Mouse (Mus musculus): ENCODE measurements around the gene Zmat5. TPM values are rescaled to one million over a fixed set of nuclear protein-coding genes. Genes with fewer than 3 reads are reported as not detected.

Zmat5 gene
- polyA plus RNA-seq, 1 experiment = 31.9 TPM

DNA sequence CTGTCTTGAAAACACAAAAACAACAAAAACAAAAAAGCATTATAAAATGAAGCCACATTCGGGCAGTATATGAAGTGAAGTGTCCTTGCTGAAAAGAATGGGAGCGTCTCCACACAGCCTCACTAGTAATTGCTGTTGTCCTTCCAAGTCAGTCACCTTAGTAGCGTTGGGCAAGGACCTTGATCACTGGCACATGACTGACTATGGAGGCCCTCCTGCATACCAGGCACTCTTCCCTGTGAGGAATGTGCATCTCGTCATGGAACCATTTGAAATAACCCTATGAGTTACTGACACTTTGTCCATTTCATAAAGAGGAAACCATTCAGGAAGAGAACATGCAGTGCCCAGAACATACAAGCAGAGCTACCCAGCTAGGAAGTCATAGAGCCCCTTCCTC lies 32.7 kb upstream of the Zmat5 start:
- H3K36me3 ChIP-seq (ENCODE audit: control insufficient read depth, insufficient read depth, low read length) = peaks cover 10% of the 10 kb centered on the region
- DNase-seq (ENCODE audit: low read depth in 1 of 2, low spot score in 2 of 2) = no peak
- no peak overlapping the region for H3K4me3 ChIP-seq (ENCODE audit: extremely low read depth, insufficient read depth, insufficient read length)
- TF ChIP-seq POLR2A (IDR thresholded peaks at IDR 0.05; ENCODE audit: low read depth, low read length) (no peak), CTCF (IDR thresholded peaks at IDR 0.05; ENCODE audit: extremely low read depth, insufficient read depth, insufficient read length, insufficient replicate concordance) (no peak)
- 93% methylated on average over 4 of the region's 4 CpGs for WGBS
- H3K27ac ChIP-seq (ENCODE audit: insufficient read depth, low read length) = no peak overlapping the region
- no peaks in the 10 kb centered on the region for H3K27me3 ChIP-seq (ENCODE audit: control insufficient read depth, insufficient read depth, low read length)
- no peaks in the 10 kb centered on the region for H3K4me1 ChIP-seq (ENCODE audit: control insufficient read depth, insufficient read depth, insufficient read length)

DNA sequence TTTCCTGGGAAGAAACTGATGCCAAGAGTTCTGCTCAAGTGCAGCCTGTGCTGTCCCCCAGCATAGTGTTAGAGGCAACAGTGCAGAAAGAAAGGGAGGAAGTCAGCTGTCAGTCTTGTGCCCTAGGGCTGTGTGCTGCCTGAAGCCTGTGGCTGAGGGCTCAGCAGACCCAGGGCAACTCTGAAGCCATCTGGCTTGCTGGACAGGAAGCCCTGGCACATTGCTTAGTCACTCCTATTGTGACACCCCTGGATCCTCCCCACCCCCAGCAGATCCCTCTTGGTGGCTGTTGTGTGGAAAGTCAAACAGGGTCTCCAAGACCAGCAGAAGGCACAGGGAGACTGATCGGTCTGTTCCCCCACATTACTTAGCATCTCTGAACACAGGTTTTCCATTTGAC lies 29.9 kb upstream of the Zmat5 start:
- WGBS = 93% methylated on average over 1 of the region's 1 CpGs
- no peak for DNase-seq (ENCODE audit: low read depth in 1 of 2, low spot score in 2 of 2)
- peaks cover 16% of the 10 kb centered on the region for H3K36me3 ChIP-seq (ENCODE audit: control insufficient read depth, insufficient read depth, low read length)
- no peaks in the 10 kb centered on the region for H3K4me1 ChIP-seq (ENCODE audit: control insufficient read depth, insufficient read depth, insufficient read length)
- H3K4me3 ChIP-seq (ENCODE audit: extremely low read depth, insufficient read depth, insufficient read length) = no peak overlapping the region
- no peak for TF ChIP-seq CTCF (IDR thresholded peaks at IDR 0.05; ENCODE audit: extremely low read depth, insufficient read depth, insufficient read length, insufficient replicate concordance)
- no peak for TF ChIP-seq POLR2A (IDR thresholded peaks at IDR 0.05; ENCODE audit: low read depth, low read length)
- no peaks in the 10 kb centered on the region for H3K27me3 ChIP-seq (ENCODE audit: control insufficient read depth, insufficient read depth, low read length)
- H3K27ac ChIP-seq (ENCODE audit: insufficient read depth, low read length) = no peak overlapping the region

DNA sequence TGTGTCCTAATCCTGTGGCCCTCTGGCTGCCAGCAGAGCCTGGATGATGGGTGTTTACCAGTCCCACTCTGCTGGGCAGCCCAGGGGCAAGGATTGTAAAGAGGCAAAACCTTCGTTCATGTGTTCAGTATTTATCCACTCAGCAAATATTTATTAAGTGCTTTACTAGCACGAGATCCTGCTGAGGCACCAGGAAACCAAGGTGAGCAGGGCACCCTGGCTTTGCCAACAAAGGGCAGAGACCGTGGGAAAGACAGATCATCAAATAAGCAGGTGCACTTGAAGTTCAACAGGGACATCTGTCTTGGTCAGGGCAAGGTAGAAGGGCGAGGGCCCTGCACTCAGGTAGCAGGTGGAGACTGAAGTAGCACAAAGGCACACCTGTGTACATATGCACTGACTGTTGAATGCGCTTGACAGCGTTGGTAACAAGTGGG lies 29.3 kb upstream of the Zmat5 start:
- WGBS = 91% methylated on average over 6 of the region's 6 CpGs

DNA sequence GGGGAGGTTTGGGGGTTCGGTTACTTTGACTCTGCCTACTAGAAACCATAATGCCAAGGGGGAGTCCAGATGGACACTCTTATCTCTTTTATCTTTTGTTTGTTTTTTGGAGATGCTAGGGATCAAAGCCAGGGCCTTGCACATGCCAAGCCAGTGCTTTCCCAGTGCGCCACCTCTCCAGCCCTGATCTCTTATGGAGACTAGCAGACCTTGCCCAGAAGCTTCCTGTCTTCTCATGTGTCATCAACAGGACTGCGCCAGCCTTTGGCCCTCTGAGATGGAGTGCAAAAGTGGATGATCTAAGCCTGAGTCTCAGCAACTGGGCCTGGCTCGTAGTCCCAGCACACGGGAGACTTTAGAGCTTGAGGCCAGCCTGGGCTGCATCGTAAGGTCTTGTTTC lies 28.8 kb upstream of the Zmat5 start:
- no peaks in the 10 kb centered on the region for H3K4me1 ChIP-seq (ENCODE audit: control insufficient read depth, insufficient read depth, insufficient read length)
- TF ChIP-seq POLR2A (IDR thresholded peaks at IDR 0.05; ENCODE audit: low read depth, low read length) (no peak), CTCF (IDR thresholded peaks at IDR 0.05; ENCODE audit: extremely low read depth, insufficient read depth, insufficient read length, insufficient replicate concordance) (no peak)
- WGBS = 97% methylated on average over 6 of the region's 6 CpGs
- peaks cover 17% of the 10 kb centered on the region for H3K36me3 ChIP-seq (ENCODE audit: control insufficient read depth, insufficient read depth, low read length)
- H3K27me3 ChIP-seq (ENCODE audit: control insufficient read depth, insufficient read depth, low read length) = no peaks in the 10 kb centered on the region
- no peak for DNase-seq (ENCODE audit: low read depth in 1 of 2, low spot score in 2 of 2)
- no peak overlapping the region for H3K27ac ChIP-seq (ENCODE audit: insufficient read depth, low read length)
- no peak overlapping the region for H3K4me3 ChIP-seq (ENCODE audit: extremely low read depth, insufficient read depth, insufficient read length)

More for the DNA sequence above, 29.3 kb upstream of the Zmat5 start:
- no peak overlapping the region for H3K4me3 ChIP-seq (ENCODE audit: extremely low read depth, insufficient read depth, insufficient read length)
- no peak overlapping the region for H3K27ac ChIP-seq (ENCODE audit: insufficient read depth, low read length)
- no peak for DNase-seq (ENCODE audit: low read depth in 1 of 2, low spot score in 2 of 2)
- H3K4me1 ChIP-seq (ENCODE audit: control insufficient read depth, insufficient read depth, insufficient read length) = no peaks in the 10 kb centered on the region
- no peak for TF ChIP-seq CTCF (IDR thresholded peaks at IDR 0.05; ENCODE audit: extremely low read depth, insufficient read depth, insufficient read length, insufficient replicate concordance)
- TF ChIP-seq POLR2A (IDR thresholded peaks at IDR 0.05; ENCODE audit: low read depth, low read length) = no peak
- H3K36me3 ChIP-seq (ENCODE audit: control insufficient read depth, insufficient read depth, low read length) = peaks cover 18% of the 10 kb centered on the region
- H3K27me3 ChIP-seq (ENCODE audit: control insufficient read depth, insufficient read depth, low read length) = no peaks in the 10 kb centered on the region

DNA sequence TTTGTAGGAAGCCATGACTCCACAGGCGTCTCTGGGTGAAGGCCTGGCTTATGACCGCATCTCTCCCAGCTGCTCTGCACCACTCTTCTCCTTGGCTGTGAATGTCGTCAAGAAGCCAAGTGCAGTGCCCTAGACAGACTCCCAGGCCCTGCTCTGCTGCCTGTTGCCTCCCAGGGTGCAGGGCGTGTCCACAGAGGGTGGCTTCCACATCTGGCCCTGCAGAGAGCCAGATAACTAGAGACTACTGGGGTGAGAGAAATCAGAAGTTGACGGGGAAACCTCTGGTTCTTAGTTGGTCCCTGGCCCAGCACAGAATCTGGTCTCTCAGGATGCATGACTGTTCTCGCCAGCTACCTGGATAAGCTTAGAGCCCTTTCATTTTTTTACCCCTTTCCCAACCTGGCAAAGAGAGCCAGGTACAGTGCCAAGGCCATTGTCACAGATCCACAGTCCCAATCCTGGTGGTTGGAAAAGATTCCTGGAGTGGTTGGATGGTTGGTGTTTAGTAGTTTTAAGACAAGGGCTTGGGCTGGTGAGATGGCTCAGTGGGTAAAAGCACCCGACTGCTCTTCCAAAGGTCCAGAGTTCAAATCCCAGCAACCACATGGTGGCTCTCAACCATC lies 27.1 kb upstream of the Zmat5 start:
- H3K27me3 ChIP-seq (ENCODE audit: control insufficient read depth, insufficient read depth, low read length) = no peaks in the 10 kb centered on the region
- DNase-seq (ENCODE audit: low read depth in 1 of 2, low spot score in 2 of 2) = no peak
- TF ChIP-seq CTCF (IDR thresholded peaks at IDR 0.05; ENCODE audit: extremely low read depth, insufficient read depth, insufficient read length, insufficient replicate concordance) = no peak
- TF ChIP-seq POLR2A (IDR thresholded peaks at IDR 0.05; ENCODE audit: low read depth, low read length) = no peak
- H3K4me1 ChIP-seq (ENCODE audit: control insufficient read depth, insufficient read depth, insufficient read length) = no peaks in the 10 kb centered on the region
- H3K27ac ChIP-seq (ENCODE audit: insufficient read depth, low read length) = no peak overlapping the region
- H3K4me3 ChIP-seq (ENCODE audit: extremely low read depth, insufficient read depth, insufficient read length) = no peak overlapping the region
- H3K36me3 ChIP-seq (ENCODE audit: control insufficient read depth, insufficient read depth, low read length) = peaks cover 21% of the 10 kb centered on the region
- WGBS = 79% methylated on average over 7 of the region's 7 CpGs

DNA sequence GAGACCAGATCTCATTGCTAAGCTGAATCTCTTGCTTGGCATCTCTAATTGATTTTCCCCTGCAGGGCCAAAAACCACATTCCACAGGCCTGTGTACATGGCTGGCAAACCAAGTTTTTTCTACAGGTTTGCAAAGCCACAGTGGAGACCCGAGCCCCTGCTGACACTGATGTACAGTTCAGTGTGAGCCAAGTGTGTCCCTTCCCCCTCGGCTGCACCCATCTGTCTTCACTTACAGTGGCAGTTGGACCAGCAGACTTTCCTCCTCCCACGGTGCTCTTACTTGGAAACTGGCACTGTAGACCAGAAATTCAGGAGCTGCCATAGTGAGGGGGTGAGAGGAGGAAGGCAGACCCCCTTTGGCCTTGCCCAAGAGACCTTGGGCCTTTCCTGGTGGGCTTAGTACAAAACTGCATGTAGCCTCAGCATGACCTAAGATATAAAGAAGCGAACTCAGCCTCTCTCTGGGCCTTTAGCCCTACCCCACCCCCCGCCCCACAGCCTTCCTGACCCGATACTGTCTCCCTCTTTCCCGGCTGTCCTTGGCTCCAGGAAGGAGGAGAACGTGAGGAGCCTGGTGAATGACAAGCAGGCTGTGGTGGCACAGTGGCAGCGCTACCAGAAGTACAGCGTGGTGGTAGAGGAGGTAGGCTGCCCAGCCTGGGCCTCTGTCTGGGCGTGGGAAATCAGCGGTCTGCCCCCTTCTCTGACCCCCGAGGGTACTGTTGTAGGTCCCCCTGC lies 25.6 kb upstream of the Zmat5 start:
- no peaks in the 10 kb centered on the region for H3K27me3 ChIP-seq (ENCODE audit: control insufficient read depth, insufficient read depth, low read length)
- no peak overlapping the region for H3K27ac ChIP-seq (ENCODE audit: insufficient read depth, low read length)
- no peak overlapping the region for H3K4me3 ChIP-seq (ENCODE audit: extremely low read depth, insufficient read depth, insufficient read length)
- peaks cover 33% of the 10 kb centered on the region for H3K36me3 ChIP-seq (ENCODE audit: control insufficient read depth, insufficient read depth, low read length)
- no peak for DNase-seq (ENCODE audit: low read depth in 1 of 2, low spot score in 2 of 2)
- WGBS = 90% methylated on average over 13 of the region's 13 CpGs
- H3K4me1 ChIP-seq (ENCODE audit: control insufficient read depth, insufficient read depth, insufficient read length) = no peaks in the 10 kb centered on the region
- TF ChIP-seq CTCF (IDR thresholded peaks at IDR 0.05; ENCODE audit: extremely low read depth, insufficient read depth, insufficient read length, insufficient replicate concordance) = no peak
- no peak for TF ChIP-seq POLR2A (IDR thresholded peaks at IDR 0.05; ENCODE audit: low read depth, low read length)

DNA sequence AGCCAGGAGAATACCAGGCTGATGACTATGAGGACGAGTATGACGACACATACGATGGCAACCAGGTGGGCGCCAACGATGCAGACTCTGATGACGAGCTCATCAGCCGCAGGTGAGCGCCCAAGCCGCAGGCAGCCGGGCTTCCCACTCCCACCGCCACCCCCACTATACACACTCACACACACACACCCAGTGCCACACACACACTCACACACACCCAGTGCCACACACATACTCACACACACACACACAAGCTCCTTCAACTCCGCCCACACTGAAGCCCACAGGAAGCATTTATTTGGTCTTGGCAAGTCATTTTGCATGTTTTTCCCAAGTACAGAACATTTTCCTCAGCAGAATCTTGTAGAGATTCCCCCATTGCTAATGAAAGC lies 25.0 kb upstream of the Zmat5 start:
- no peaks in the 10 kb centered on the region for H3K4me1 ChIP-seq (ENCODE audit: control insufficient read depth, insufficient read depth, insufficient read length)
- TF ChIP-seq CTCF (IDR thresholded peaks at IDR 0.05; ENCODE audit: extremely low read depth, insufficient read depth, insufficient read length, insufficient replicate concordance) = no peak
- no peak for TF ChIP-seq POLR2A (IDR thresholded peaks at IDR 0.05; ENCODE audit: low read depth, low read length)
- H3K27ac ChIP-seq (ENCODE audit: insufficient read depth, low read length) = no peak overlapping the region
- 97% methylated on average over 12 of the region's 12 CpGs for WGBS
- DNase-seq (ENCODE audit: low read depth in 1 of 2, low spot score in 2 of 2) = no peak
- H3K4me3 ChIP-seq (ENCODE audit: extremely low read depth, insufficient read depth, insufficient read length) = no peak overlapping the region
- no peaks in the 10 kb centered on the region for H3K27me3 ChIP-seq (ENCODE audit: control insufficient read depth, insufficient read depth, low read length)
- peaks cover 33% of the 10 kb centered on the region for H3K36me3 ChIP-seq (ENCODE audit: control insufficient read depth, insufficient read depth, low read length)
